Mouse (Mus musculus) megakaryocyte, embryonic 14.5 days (primary cell): ENCODE measurements at regions not wholly inside any gene's neighbourhood (a gene's known extent, or its start where the extent isn't known, plus 50 kb on each side); places are given as distances from the start of the nearest gene placed in this dataset.

Experiments
- H3K27me3 ChIP-seq: replicated peaks from 2 replicates; pipeline ENCODE3; 2012; ENCODE audit warnings: inconsistent platforms
- H3K36me3 ChIP-seq: replicated peaks from 2 replicates; pipeline ENCODE3; 2012; ENCODE audit warnings: low read length, inconsistent platforms, mixed read lengths
- H3K4me1 ChIP-seq: 2 replicates; pipeline ENCODE4 v1.6.1; 2012; ENCODE audit warnings: inconsistent platforms
- H3K4me3 ChIP-seq: replicated peaks from 2 replicates; pipeline ENCODE3; 2012; ENCODE audit warnings: moderate library complexity, mild to moderate bottlenecking, inconsistent platforms
- H3K9me3 ChIP-seq: 2 replicates; pipeline ENCODE4 v1.6.1; 2012; ENCODE audit warnings: inconsistent platforms
- FLI1 ChIP-seq: IDR thresholded peaks from 2 replicates; pipeline ENCODE4 v1.6.1; 2012; ENCODE audit warnings: low read length, inconsistent platforms, mixed read lengths
- GATA1 ChIP-seq: IDR thresholded peaks from 3 replicates; pipeline ENCODE4 v1.6.1; 2012; ENCODE audit warnings: mixed read lengths, low read length, inconsistent platforms, borderline replicate concordance

GRCm38 (mm10) chr17:14505415-14505814, 188.6 kb downstream of the Thbs2 start:
- H3K9me3 ChIP-seq, result 0 out of 2 replicates have a peak, but pooled peaks cover 4% of the 10 kb centered on the region
- H3K4me1 ChIP-seq, result no peaks in the 10 kb centered on the region
- no peaks in the 10 kb centered on the region for H3K27me3 ChIP-seq
- H3K4me3 ChIP-seq, result no peak overlapping the region
- TF ChIP-seq FLI1, result no peak
- no peak for TF ChIP-seq GATA1
- no peaks in the 10 kb centered on the region for H3K36me3 ChIP-seq

GRCm38 (mm10) chr17:14503670-14504069, 190.4 kb downstream of the Thbs2 start:
- H3K4me3 ChIP-seq, result no peak overlapping the region
- no peaks in the 10 kb centered on the region for H3K4me1 ChIP-seq
- TF ChIP-seq GATA1, result no peak

GRCm38 (mm10) chr17:14501341-14501740, 192.7 kb downstream of the Thbs2 start:
- Histone ChIP-seq H3K4me3 (no peak overlapping the region), H3K27me3 (no peaks in the 10 kb centered on the region), H3K4me1 (no peaks in the 10 kb centered on the region), H3K36me3 (no peaks in the 10 kb centered on the region), H3K9me3 (peaks cover 7% of the 10 kb centered on the region; the same call in 1 of the 2 replicates)
- TF ChIP-seq FLI1, result no peak
- no peak for TF ChIP-seq GATA1

More at GRCm38 (mm10) chr17:14503670-14504069, 190.4 kb downstream of the Thbs2 start:
- Histone ChIP-seq H3K36me3 (no peaks in the 10 kb centered on the region), H3K9me3 (peaks cover 7% of the 10 kb centered on the region; the same call in 1 of the 2 replicates), H3K27me3 (no peaks in the 10 kb centered on the region)

GRCm38 (mm10) chr17:14497086-14497485, 196.9 kb downstream of the Thbs2 start:
- H3K4me1 ChIP-seq, result no peaks in the 10 kb centered on the region
- H3K36me3 ChIP-seq, result no peaks in the 10 kb centered on the region
- TF ChIP-seq GATA1 (no peak), FLI1 (no peak)
- H3K9me3 ChIP-seq, result peaks cover 9% of the 10 kb centered on the region; the same call in 1 of the 2 replicates
- H3K4me3 ChIP-seq, result no peak overlapping the region
- no peaks in the 10 kb centered on the region for H3K27me3 ChIP-seq

- no peak for TF ChIP-seq GATA1
- TF ChIP-seq FLI1, result no peak
- H3K36me3 ChIP-seq, result no peaks in the 10 kb centered on the region
- H3K27me3 ChIP-seq, result no peaks in the 10 kb centered on the region
- H3K4me3 ChIP-seq, result no peak overlapping the region
- peaks cover 6% of the 10 kb centered on the region; the same call in 1 of the 2 replicates for H3K9me3 ChIP-seq
- no peaks in the 10 kb centered on the region for H3K4me1 ChIP-seq
Measured at GRCm38 (mm10) chr17:14493751-14494320, 200.2 kb downstream of the Thbs2 start.

GRCm38 (mm10) chr17:14492936-14493335, 201.1 kb downstream of the Thbs2 start:
- Histone ChIP-seq H3K36me3 (no peaks in the 10 kb centered on the region), H3K4me3 (no peak overlapping the region), H3K27me3 (no peaks in the 10 kb centered on the region), H3K4me1 (no peaks in the 10 kb centered on the region), H3K9me3 (peaks cover 6% of the 10 kb centered on the region; the same call in 1 of the 2 replicates)
- TF ChIP-seq GATA1 (no peak), FLI1 (no peak)

- TF ChIP-seq FLI1 (no peak), GATA1 (no peak)
Measured at GRCm38 (mm10) chr17:14481746-14482145, 202.4 kb downstream of the Smoc2 start.

GRCm38 (mm10) chr17:14478938-14479505, 199.7 kb downstream of the Smoc2 start:
- TF ChIP-seq GATA1 (no peak), FLI1 (no peak)
- H3K4me1 ChIP-seq, result no peaks in the 10 kb centered on the region
- H3K27me3 ChIP-seq, result no peaks in the 10 kb centered on the region
- H3K9me3 ChIP-seq, result no peaks in the 10 kb centered on the region
- no peak overlapping the region for H3K4me3 ChIP-seq
- H3K36me3 ChIP-seq, result no peaks in the 10 kb centered on the region

More at GRCm38 (mm10) chr17:14481746-14482145, 202.4 kb downstream of the Smoc2 start:
- no peaks in the 10 kb centered on the region for H3K27me3 ChIP-seq
- no peaks in the 10 kb centered on the region for H3K9me3 ChIP-seq
- H3K4me3 ChIP-seq, result no peak overlapping the region
- H3K36me3 ChIP-seq, result no peaks in the 10 kb centered on the region
- H3K4me1 ChIP-seq, result no peaks in the 10 kb centered on the region

GRCm38 (mm10) chr17:14476707-14477106, 197.4 kb downstream of the Smoc2 start:
- Histone ChIP-seq H3K36me3 (no peaks in the 10 kb centered on the region), H3K27me3 (no peaks in the 10 kb centered on the region), H3K4me1 (no peaks in the 10 kb centered on the region), H3K4me3 (no peak overlapping the region), H3K9me3 (no peaks in the 10 kb centered on the region)
- TF ChIP-seq GATA1, result no peak
- TF ChIP-seq FLI1, result no peak

GRCm38 (mm10) chr17:14475778-14476647, 196.7 kb downstream of the Smoc2 start:
- Histone ChIP-seq H3K9me3 (no peaks in the 10 kb centered on the region), H3K4me1 (no peaks in the 10 kb centered on the region), H3K27me3 (no peaks in the 10 kb centered on the region), H3K4me3 (no peak overlapping the region), H3K36me3 (no peaks in the 10 kb centered on the region)
- TF ChIP-seq FLI1, result no peak
- TF ChIP-seq GATA1, result no peak
